Mouse (Mus musculus) cortical plate, adult 2 months (tissue): Measurements from ENCODE around the gene Nrarp. TPM values are rescaled to one million over a fixed set of nuclear protein-coding genes. Genes with fewer than 3 reads are reported as not detected.

Experiments used
- H3K27ac ChIP-seq: fragments of 200-500 bp; 2 replicates; pipeline ENCODE4 v1.5.1; 2012; ENCODE audit warnings: low read length, control low read depth, inconsistent platforms; ENCODE audit not compliant: insufficient read depth
- H3K4me1 ChIP-seq: fragments of 200-500 bp; 2 replicates; pipeline ENCODE4 v1.6.1; 2011; ENCODE audit warnings: low read length; ENCODE audit not compliant: control insufficient read depth, insufficient read depth
- H3K4me3 ChIP-seq: fragments of 200-500 bp; 2 replicates; pipeline ENCODE4 v1.5.1; 2011; ENCODE audit warnings: mild to moderate bottlenecking, low read length, control low read depth; ENCODE audit not compliant: insufficient read depth
- CTCF ChIP-seq: fragments of 200-500 bp; IDR thresholded peaks from 2 replicates; pipeline ENCODE4 v1.5.1; 2011; ENCODE audit warnings: mild to moderate bottlenecking, control low read depth, low read length; ENCODE audit not compliant: insufficient read depth; ENCODE audit errors: extremely low read depth
- POLR2A ChIP-seq: fragments of 200-500 bp; IDR thresholded peaks from 2 replicates; pipeline ENCODE4 v1.6.1; 2011; ENCODE audit warnings: mild to moderate bottlenecking, low read length, control low read depth; ENCODE audit not compliant: insufficient read depth; ENCODE audit errors: extremely low read depth
- polyA plus RNA-seq: library from polyadenylated mRNA; depleted of rRNA; stranded (reverse); fragments of >200 nt; gene quantifications from 2 replicates; pipeline ENCODE4 v1.2.3, GENCODE M21; 2012

Gene Nrarp
- polyA plus RNA-seq, 1 experiment = 24.2 TPM

GRCm38 (mm10) chr2:25207593-25207992 lies 27.0 kb downstream of the Nrarp start:
- TF ChIP-seq CTCF (no peak), POLR2A (no peak)

GRCm38 (mm10) chr2:25210686-25211085 lies 30.1 kb downstream of the Nrarp start:
- peak overlapping the region; percentile 99 for H3K4me3 ChIP-seq
- H3K27ac ChIP-seq = peak overlapping the region; percentile 75
- TF ChIP-seq CTCF (no peak), POLR2A (peak; percentile 17; the same call in 1 of the 2 replicates)
- H3K4me1 ChIP-seq = peaks cover 8% of the 10 kb centered on the region; the same call in 1 of the 2 replicates

More at GRCm38 (mm10) chr2:25207593-25207992, 27.0 kb downstream of the Nrarp start:
- Histone ChIP-seq H3K27ac (no peak overlapping the region), H3K4me1 (peaks cover 8% of the 10 kb centered on the region; the same call in 1 of the 2 replicates), H3K4me3 (no peak overlapping the region)

- Histone ChIP-seq H3K4me3 (peak within 1 kb of the TSS; percentile 99), H3K27ac (peak within 1 kb of the TSS; percentile 75), H3K4me1 (peaks cover 8% of the 10 kb centered on the region; the same call in 1 of the 2 replicates)
- peak; percentile 60; the same call in 1 of the 2 replicates for TF ChIP-seq POLR2A
- TF ChIP-seq CTCF = no peak
Measured at GRCm38 (mm10) chr2:25211121-25211670, 30.6 kb downstream of the Nrarp start, which contains the start of gene Nelfb. TSS of gene Nelfb (minus strand) at chr2:25211489.

GRCm38 (mm10) chr2:25213266-25213865 lies 32.8 kb downstream of the Nrarp start:
- no peak overlapping the region for H3K27ac ChIP-seq
- no peak overlapping the region for H3K4me3 ChIP-seq
- TF ChIP-seq CTCF (no peak), POLR2A (no peak)
- peaks cover 8% of the 10 kb centered on the region; the same call in 1 of the 2 replicates for H3K4me1 ChIP-seq

- no peak for TF ChIP-seq CTCF
- TF ChIP-seq POLR2A = no peak
- no peak within 1 kb of the TSS for H3K27ac ChIP-seq
- peaks cover 5% of the 10 kb centered on the region; the same call in 1 of the 2 replicates for H3K4me1 ChIP-seq
- H3K4me3 ChIP-seq = no peak within 1 kb of the TSS
Measured at GRCm38 (mm10) chr2:25214444-25214843, 33.9 kb downstream of the Nrarp start, which contains the start of gene Stpg3. TSS of gene Stpg3 (minus strand) at chr2:25214637.

- Histone ChIP-seq H3K4me3 (no peak overlapping the region), H3K4me1 (no peaks in the 10 kb centered on the region), H3K27ac (no peak overlapping the region)
- no peak for TF ChIP-seq POLR2A
- TF ChIP-seq CTCF = no peak
Measured at GRCm38 (mm10) chr2:25217666-25218065, 37.1 kb downstream of the Nrarp start.

GRCm38 (mm10) chr2:25218445-25218844 lies 37.9 kb downstream of the Nrarp start, which contains the start of gene Fam166a:
TSS of gene Fam166a (plus strand) at chr2:25218745.
- Histone ChIP-seq H3K4me1 (0 out of 2 replicates have a peak, but pooled peaks cover 1% of the 10 kb centered on the region), H3K4me3 (no peak within 1 kb of the TSS), H3K27ac (no peak within 1 kb of the TSS)
- no peak for TF ChIP-seq POLR2A
- TF ChIP-seq CTCF = no peak

GRCm38 (mm10) chr2:25221331-25221772 lies 40.8 kb downstream of the Nrarp start:
- Histone ChIP-seq H3K4me3 (no peak overlapping the region), H3K4me1 (peaks cover 4% of the 10 kb centered on the region; the same call in 1 of the 2 replicates), H3K27ac (no peak overlapping the region)
- TF ChIP-seq CTCF (no peak), POLR2A (no peak; the same call in 1 of the 2 replicates)

GRCm38 (mm10) chr2:25223681-25224491 lies 43.3 kb downstream of the Nrarp start:
- Histone ChIP-seq H3K4me3 (peak overlapping the region; percentile 56), H3K4me1 (peaks cover 4% of the 10 kb centered on the region; the same call in 1 of the 2 replicates), H3K27ac (peak overlapping the region; percentile 82)
- TF ChIP-seq CTCF = no peak
- no peak for TF ChIP-seq POLR2A

GRCm38 (mm10) chr2:25224492-25224765 lies 43.9 kb downstream of the Nrarp start, which contains the start of gene Tubb4b:
TSS of gene Tubb4b (minus strand) at chr2:25224702.
- Histone ChIP-seq H3K27ac (peak within 1 kb of the TSS; percentile 82), H3K4me3 (peak within 1 kb of the TSS; percentile 56)
- peak; percentile 100 for TF ChIP-seq POLR2A
- TF ChIP-seq CTCF = no peak

More at GRCm38 (mm10) chr2:25224492-25224765, 43.9 kb downstream of the Nrarp start, which contains the start of gene Tubb4b:
- H3K4me1 ChIP-seq = peaks cover 4% of the 10 kb centered on the region; the same call in 1 of the 2 replicates
